In genomic region chr6:120541386-120541785, GRCm38 (mm10) we compare ENCODE assay signal across 33 mouse cellular contexts. TPM values are rescaled to one million over a fixed set of nuclear protein-coding genes. Genes with fewer than 3 reads are reported as not detected.
DNase-seq lines count a peak whose midpoint lies in the region; ATAC-seq and TF ChIP-seq lines count a peak whose summit lies in the region.
"Had no signal": no experiment of that assay in that cellular context is flagged by ENCODE, and none has a peak within 500 bp of the region (broad histone marks: within the 10 kb centered on the region; RNA-seq: fewer than 3 reads in every experiment).

No protein-coding gene starts in this region.

- TF ChIP-seq POLR2A in kidney, adult 2 months (IDR thresholded peaks at IDR 0.05; ENCODE audit: low read depth, low read length): no peak

- no peaks in the 10 kb centered on the region for H3K27me3 ChIP-seq in kidney, adult 2 months (replicated peaks; ENCODE audit: control insufficient read depth, insufficient read depth, low read length)
- no peaks in the 10 kb centered on the region for H3K27me3 ChIP-seq in hindbrain, embryonic 11.5 days (ENCODE audit: control insufficient read depth, insufficient read depth, low read length)
- H3K27me3 ChIP-seq: embryonic facial prominence, embryonic 15.5 days; forebrain, embryonic 15.5 days; hindbrain, embryonic 13.5 days; liver, embryonic 13.5 days; midbrain, embryonic 13.5 days; neural tube, embryonic 13.5 days had no signal

- no peaks in the 10 kb centered on the region for H3K4me1 ChIP-seq in kidney, adult 2 months (ENCODE audit: control insufficient read depth, insufficient read depth, low read length)
- peaks cover 3% of the 10 kb centered on the region; the same call in 1 of the 2 replicates for H3K4me1 ChIP-seq in hindbrain, embryonic 11.5 days (replicated peaks; ENCODE audit: control insufficient read depth, insufficient read depth, low read length)

- no peak overlapping the region for H3K4me2 ChIP-seq in hindbrain, embryonic 11.5 days (replicated peaks; ENCODE audit: low read depth, low read length)
- H3K4me2 ChIP-seq: embryonic facial prominence, embryonic 15.5 days; forebrain, embryonic 15.5 days; hindbrain, embryonic 13.5 days; liver, embryonic 13.5 days; midbrain, embryonic 13.5 days; neural tube, embryonic 13.5 days had no signal

- no peak overlapping the region for H3K9ac ChIP-seq in hindbrain, embryonic 11.5 days (ENCODE audit: low read depth, low read length)
- H3K9ac ChIP-seq: embryonic facial prominence, embryonic 15.5 days; forebrain, embryonic 15.5 days; hindbrain, embryonic 13.5 days; liver, embryonic 13.5 days; midbrain, embryonic 13.5 days; neural tube, embryonic 13.5 days had no signal

- no peak for TF ChIP-seq CTCF in kidney, adult 2 months (conservative IDR thresholded peaks at IDR 0.05; ENCODE audit: insufficient read depth, insufficient read length, low read depth, low read length)

- no peaks in the 10 kb centered on the region for H3K36me3 ChIP-seq in kidney, adult 2 months (ENCODE audit: control insufficient read depth, insufficient read depth, low read length)
- H3K36me3 ChIP-seq in hindbrain, embryonic 11.5 days (ENCODE audit: control insufficient read depth, insufficient read depth, low read length): no peaks in the 10 kb centered on the region
- H3K36me3 ChIP-seq: embryonic facial prominence, embryonic 10.5 days; embryonic facial prominence, embryonic 15.5 days; forebrain, embryonic 15.5 days; hindbrain, embryonic 13.5 days; liver, embryonic 13.5 days; midbrain, embryonic 13.5 days; neural tube, embryonic 13.5 days had no signal

- peak; percentile 38 for DNase-seq in adrenal gland, postnatal 14 days
- DNase-seq in adrenal gland, adult (ENCODE audit: inconsistent age in 2 of 2, low spot score in 1 of 2): no peak
- peak; percentile 28 for DNase-seq in kidney, adult 2 months
- no peak for DNase-seq in kidney, postnatal 14 days
- DNase-seq in adipocyte (ENCODE audit: low spot score): peak; percentile 59
- DNase-seq in embryo, embryonic 9.5 days (ENCODE audit: extremely low spot score): peak; percentile 29
- no peak for DNase-seq in hindbrain, embryonic 11.5 days (ENCODE audit: low spot score)
- DNase-seq: adrenal gland, adult 2 months; cerebellum, adult 11 months; cerebellum, adult 9-10 months; cerebellum, postnatal 36 days; heart, postnatal 36 days; kidney, postnatal 4 days; liver, embryonic 13.5 days; lung, adult 18-20 months; right cerebral cortex, postnatal 4 days; thymus, adult 18-20 months; thymus, postnatal 36 days had no signal

- no peak overlapping the region for H3K4me3 ChIP-seq in kidney, adult 2 months (ENCODE audit: insufficient read depth, low read depth, low read length)
- H3K4me3 ChIP-seq in hindbrain, embryonic 11.5 days (ENCODE audit: low read depth, low read length): no peak overlapping the region
- H3K4me3 ChIP-seq: embryonic facial prominence, embryonic 10.5 days; embryonic facial prominence, embryonic 15.5 days; forebrain, embryonic 15.5 days; hindbrain, embryonic 13.5 days; liver, embryonic 13.5 days; midbrain, embryonic 13.5 days; neural tube, embryonic 13.5 days had no signal

- H3K27ac ChIP-seq in kidney, adult 2 months (ENCODE audit: insufficient read depth, low read depth, low read length): no peak overlapping the region
- H3K27ac ChIP-seq in hindbrain, embryonic 11.5 days (ENCODE audit: low read depth, low read length): no peak overlapping the region
- H3K27ac ChIP-seq: embryonic facial prominence, embryonic 10.5 days; embryonic facial prominence, embryonic 15.5 days; forebrain, embryonic 15.5 days; hindbrain, embryonic 13.5 days; liver, embryonic 13.5 days; macrophage; midbrain, embryonic 13.5 days; neural tube, embryonic 13.5 days; stomach, postnatal 0 days had no signal

- no peaks in the 10 kb centered on the region for H3K9me3 ChIP-seq in hindbrain, embryonic 11.5 days (ENCODE audit: control insufficient read depth, low read length)
- H3K9me3 ChIP-seq: embryonic facial prominence, embryonic 10.5 days; embryonic facial prominence, embryonic 15.5 days; forebrain, embryonic 15.5 days; hindbrain, embryonic 13.5 days; liver, embryonic 13.5 days; midbrain, embryonic 13.5 days; neural tube, embryonic 13.5 days had no signal

- ATAC-seq in hindbrain, embryonic 11.5 days (ENCODE audit: low FRiP score): no peak; the same call in 1 of the 2 replicates
- ATAC-seq: forebrain, embryonic 15.5 days; intestine, embryonic 16.5 days; lung, postnatal 0 days; midbrain, embryonic 13.5 days; Patski had no signal

- 46% methylated on average over 2 of the region's 2 CpGs for WGBS in kidney, adult 2 months
- 29% methylated on average over 2 of the region's 2 CpGs for WGBS in hindbrain, embryonic 11.5 days

RNA-seq across cellular contexts. Expression of gene Hdhd5, which starts 10.3 kb away (rescaled TPM):
- 25.6 and 29.9 TPM in 2 replicates for total RNA-seq in adrenal gland, postnatal 14 days (2021)
- 36.0 and 36.1 TPM in 2 replicates for polyA plus RNA-seq in kidney, adult 2 months (2012; rRNA removed)
- polyA plus RNA-seq in hindbrain, embryonic 11.5 days (2014; fragmentation: Nextera tagmentation; extraction: Ambion mirVana): 12.9 and 13.8 TPM in 2 replicates

RNA-seq across cellular contexts. Expression of gene Tmem121b, which starts 47.8 kb away (rescaled TPM):
- 0.15 and 0.23 TPM in 2 replicates for total RNA-seq in adrenal gland, postnatal 14 days (2021)
- 0.01 and 0.05 TPM in 2 replicates for polyA plus RNA-seq in kidney, adult 2 months (2012; rRNA removed)
- polyA plus RNA-seq in hindbrain, embryonic 11.5 days (2014; fragmentation: Nextera tagmentation; extraction: Ambion mirVana): 1.0 and 1.8 TPM in 2 replicates
- total RNA-seq: gastrocnemius, adult 8-10 months; heart, adult 8-10 months; heart, postnatal 36 days; megakaryocyte-erythroid progenitor cell, adult 5-6 weeks; MEL had no signal
- polyA plus RNA-seq: liver, embryonic 13.5 days; macrophage had no signal

Comparison
In these comparisons a context has a peak if more than half of its experiments do, and no peak if none do; other contexts are left out.
1. DNase-seq: peak in adrenal gland, postnatal 14 days (single experiment), kidney, adult 2 months (single experiment), adipocyte (single experiment) and embryo, embryonic 9.5 days (single experiment); none in adrenal gland, adult (0 of 2), kidney, postnatal 14 days (single experiment) and hindbrain, embryonic 11.5 days (single experiment).